Mouse (Mus musculus): ENCODE measurements around the gene Ncapd2.

Ncapd2 gene

DNA sequence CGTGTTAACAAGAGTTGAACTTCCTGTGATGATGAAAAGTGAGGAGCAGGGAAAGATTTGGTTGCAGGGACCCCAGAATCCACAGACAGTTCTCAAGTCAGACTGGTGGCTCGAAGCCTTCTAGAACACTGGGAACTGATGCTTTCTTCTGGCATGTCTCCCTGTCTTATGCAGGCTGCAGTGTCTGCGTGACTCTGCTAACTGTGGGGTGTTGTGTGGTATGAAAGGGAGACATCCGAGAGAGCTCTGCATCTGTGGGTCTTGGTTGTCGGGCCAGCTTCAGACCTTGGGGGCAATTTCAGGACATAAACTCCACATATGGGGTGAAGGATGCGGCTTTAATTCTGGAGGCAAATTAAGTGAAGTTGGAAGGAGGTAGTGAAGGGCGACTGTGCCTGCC lies 45.4 kb downstream of the Ncapd2 start:
- no peak for DNase-seq

GRCm38 (mm10) chr6:125145479-125145951 lies 46.0 kb downstream of the Ncapd2 start:
- DNase-seq: no peak

DNA sequence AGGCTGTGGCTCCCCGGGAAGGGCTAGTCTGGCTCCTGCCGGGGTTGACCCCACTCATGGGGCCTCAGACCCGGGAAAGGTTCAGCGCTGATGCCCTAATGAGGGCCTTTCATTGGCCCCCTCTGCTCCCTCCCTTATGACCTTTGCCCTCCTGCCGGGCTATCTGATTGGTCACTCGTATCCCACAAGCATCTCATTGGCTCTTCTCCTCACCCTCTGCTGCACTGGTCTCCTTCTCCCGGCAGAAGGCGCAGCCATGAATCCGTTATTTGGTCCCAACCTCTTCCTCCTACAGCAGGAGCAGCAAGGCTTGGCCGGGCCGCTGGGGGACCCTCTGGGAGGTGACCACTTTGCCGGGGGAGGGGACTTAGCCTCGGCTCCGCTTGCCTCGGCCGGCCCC lies 46.5 kb downstream of the Ncapd2 start, which contains the start of gene Iffo1:
Iffo1 (plus strand) TSS at position 241 of the 400 bp plus-strand sequence.
- peak; percentile 95 for DNase-seq

GRCm38 (mm10) chr6:125143904-125144303 lies 47.6 kb downstream of the Ncapd2 start:
- peak; percentile 61 for DNase-seq

- no peak for DNase-seq
Measured at GRCm38 (mm10) chr6:125143128-125143527, 48.4 kb downstream of the Ncapd2 start.

DNA sequence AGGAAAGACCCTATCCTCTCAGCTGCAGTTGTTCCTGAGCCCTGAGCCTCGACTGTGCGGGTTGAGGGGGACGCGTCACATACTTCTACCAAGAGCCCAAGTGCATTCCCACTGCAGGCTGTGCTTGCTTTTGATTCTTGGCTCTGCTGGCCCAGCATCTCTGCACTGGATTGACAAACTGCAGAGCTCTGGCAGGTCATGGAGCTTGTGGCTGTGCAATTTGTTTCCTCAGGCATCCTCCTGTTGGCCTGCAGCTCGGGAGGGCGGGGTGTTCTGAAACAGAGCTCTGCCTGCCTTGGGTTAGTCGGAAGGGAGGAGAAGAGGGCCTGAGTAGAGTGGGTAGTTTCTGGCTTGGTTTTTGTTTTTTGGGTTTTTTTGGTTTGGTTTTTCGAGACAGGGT lies 49.1 kb downstream of the Ncapd2 start:
- DNase-seq: no peak

- DNase-seq: no peak
Measured at GRCm38 (mm10) chr6:125139747-125140146, 51.8 kb downstream of the Ncapd2 start.

- no peak for DNase-seq
Measured at GRCm38 (mm10) chr6:125137002-125137671, 54.4 kb downstream of the Ncapd2 start.

GRCm38 (mm10) chr6:125132470-125132869 lies 59.0 kb downstream of the Ncapd2 start:
- no peak for DNase-seq

DNA sequence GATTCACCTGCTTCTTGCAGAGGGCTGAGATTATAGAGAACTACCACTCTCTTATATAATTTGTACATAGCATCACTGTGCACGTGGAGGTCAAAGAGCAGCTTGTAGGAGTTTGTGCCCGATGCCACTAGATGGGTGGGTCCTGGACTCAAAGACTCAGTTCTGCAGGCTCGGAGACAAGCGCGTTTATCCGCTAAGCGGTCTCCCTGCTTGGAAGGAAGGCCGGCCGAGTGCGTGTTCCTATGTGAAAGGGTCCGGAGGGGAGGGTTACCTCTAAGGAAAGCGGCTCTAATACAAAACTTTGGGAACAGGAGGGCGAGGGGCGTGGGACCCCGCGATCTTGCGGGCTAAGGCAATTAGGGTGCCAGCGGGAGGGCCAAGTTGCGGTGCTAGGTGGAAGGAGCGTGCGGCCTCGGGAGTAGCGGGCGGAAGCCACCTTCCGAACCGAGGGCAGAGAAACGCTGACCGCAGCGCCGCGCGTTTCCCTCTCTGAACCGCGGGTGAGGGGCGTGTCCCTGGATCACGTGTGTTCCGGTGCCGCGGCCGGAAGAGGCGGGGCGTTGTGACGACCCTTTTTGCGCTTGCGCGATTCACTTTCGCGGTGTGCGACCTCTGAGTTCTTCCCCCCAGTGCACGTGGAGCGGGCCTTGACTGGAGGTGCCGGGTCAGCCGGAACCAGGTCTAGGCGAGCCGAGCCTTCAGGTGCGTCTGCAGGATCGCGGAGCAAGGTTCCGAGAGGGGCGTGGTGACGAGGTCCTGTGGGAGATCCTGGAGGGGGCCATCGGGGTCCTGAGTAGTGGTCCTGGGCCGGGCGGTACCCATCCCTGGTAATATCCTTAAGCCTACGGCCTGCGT lies 60.0 kb downstream of the Ncapd2 start, which contains the start of gene Nop2:
Nop2 (plus strand) TSS at position 608 of the 855 bp plus-strand sequence.
- peak; percentile 88 for DNase-seq

GRCm38 (mm10) chr6:125129710-125130402 lies 61.6 kb downstream of the Ncapd2 start:
- DNase-seq: no peak

- no peak for DNase-seq
Measured at GRCm38 (mm10) chr6:125128724-125129123, 62.8 kb downstream of the Ncapd2 start.

GRCm38 (mm10) chr6:125119387-125119786 lies 72.1 kb downstream of the Ncapd2 start:
- DNase-seq: peak; percentile 53
